Mouse (Mus musculus) layer of hippocampus, adult 9-11 months (tissue): ENCODE results near the gene Gm20695.
"Not testable (repeated sequence)": the region's sequence is repeated elsewhere in the genome, so short reads cannot be mapped to it uniquely, and the experiment has no call there.

Experiments used
- DNase-seq: peaks from one replicate; pipeline ENCODE4 v3.0.0; 2022

Gm20695 gene

DNA sequence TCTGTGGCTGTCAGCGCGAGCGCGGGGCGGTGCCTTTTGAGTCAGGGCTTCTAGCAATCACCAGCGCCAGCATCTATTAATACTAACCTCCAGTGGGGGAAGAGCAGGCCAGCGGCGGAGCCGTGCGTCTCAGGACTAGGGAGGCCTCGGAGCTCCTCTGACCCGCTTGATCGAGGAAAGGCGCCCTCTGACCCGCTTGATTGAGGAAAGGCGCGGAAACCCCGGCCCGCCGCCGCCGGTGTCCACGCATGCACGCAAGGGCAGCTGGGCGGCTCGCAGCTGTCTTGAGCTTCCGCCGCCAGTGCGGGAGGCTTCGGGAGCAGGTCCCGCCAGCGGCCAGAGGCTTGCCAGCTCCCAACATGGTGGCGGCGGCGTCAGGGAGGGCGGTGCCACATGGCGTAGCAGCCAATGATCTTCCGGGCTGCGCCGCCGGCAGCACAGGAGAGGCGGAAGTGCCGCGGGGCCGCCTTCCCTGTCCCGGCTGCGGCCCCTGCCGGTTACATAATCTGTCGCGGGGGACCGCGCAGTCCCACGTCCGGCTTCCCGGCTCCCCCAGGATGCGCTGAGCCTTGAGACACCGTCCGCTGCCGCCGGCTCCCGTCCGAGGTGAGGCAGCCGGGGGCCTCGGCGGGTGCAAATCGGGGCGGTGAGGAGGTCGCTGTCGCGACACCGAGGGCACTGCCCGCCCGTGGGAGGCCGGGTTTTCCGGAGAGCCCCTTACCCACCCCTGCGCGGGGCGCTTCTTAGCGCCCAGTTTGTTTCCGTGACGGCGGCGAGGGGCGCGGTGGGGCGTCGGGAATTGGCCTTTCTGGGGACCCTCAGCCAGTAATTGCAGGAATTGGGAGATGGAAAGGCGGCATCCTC lies at the start of gene Gm20695, which contains the start of gene Zfp597:
TSS of gene Gm20695 (plus strand) at position 448 of the 864 bp plus-strand sequence.
TSS of gene Zfp597 (minus strand) at position 361 of the 864 bp plus-strand sequence.
- DNase-seq: peak; percentile 95

GRCm38 (mm10) chr16:3835461-3835860 lies 49.0 kb upstream of the Gm20695 start:
- DNase-seq: no peak

GRCm38 (mm10) chr16:3839157-3839885 lies 45.1 kb upstream of the Gm20695 start:
- no peak for DNase-seq

DNA sequence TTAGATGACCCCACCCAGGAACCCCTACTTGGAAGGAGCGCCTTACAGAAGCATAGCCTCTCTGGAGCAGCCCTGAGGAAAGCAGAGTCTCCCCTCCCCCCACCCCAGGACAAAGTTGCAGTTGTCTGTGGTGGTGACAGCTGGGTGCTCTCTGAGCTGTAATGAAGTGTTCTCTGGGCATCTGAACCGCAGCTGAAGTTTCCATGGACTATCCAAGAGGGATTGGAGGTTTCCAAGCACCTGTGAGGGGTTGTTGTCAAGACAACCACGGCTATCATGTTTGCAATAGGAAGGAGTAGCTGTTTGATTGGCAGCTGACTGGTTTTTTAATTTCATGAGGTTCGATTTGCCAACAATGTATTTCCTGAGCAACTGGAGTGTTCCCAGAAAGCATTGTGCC lies 41.5 kb upstream of the Gm20695 start:
- DNase-seq: no peak

GRCm38 (mm10) chr16:3843796-3844195 lies 40.7 kb upstream of the Gm20695 start:
- DNase-seq: no peak

GRCm38 (mm10) chr16:3846711-3847518 lies 37.5 kb upstream of the Gm20695 start, which contains the start of gene Zfp174:
Zfp174 (plus strand) TSS chr16:3847268.
- DNase-seq: peak; percentile 98

DNA sequence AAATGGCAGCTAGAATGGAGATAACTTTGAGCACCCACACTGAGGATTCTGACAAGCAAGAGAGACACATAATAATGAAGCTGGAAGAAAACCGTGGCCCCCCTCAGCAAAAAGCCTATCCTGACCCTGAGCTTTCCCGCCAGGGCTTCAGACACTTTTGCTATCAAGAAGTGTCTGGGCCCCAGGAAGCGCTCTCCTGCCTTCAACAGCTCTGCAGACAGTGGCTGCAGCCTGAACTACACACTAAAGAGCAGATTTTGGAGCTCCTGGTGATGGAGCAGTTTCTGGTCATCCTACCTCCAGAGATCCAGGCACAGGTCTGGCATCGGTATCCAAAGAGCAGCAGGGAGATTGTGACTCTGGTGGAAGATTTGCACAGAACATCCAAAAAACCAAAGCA lies 36.6 kb upstream of the Gm20695 start:
- no peak for DNase-seq

DNA sequence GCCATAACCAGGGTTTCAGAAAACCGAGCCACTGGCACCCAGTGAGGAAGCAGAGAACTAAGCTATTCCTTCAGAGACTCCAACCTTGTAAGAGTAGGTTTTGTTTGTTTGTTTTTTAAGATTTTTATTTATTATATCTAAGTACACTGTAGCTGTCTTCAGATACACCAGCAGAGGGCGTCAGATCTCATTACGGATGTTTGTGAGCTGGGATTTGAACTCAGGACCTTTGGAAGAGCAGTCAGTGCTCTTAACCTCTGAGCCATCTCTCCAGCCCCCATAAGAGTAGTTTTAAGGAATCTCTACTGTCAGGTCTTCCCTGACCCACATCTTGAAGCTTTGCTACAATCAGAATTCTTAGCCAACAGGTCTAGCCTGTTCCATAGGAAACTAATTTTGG lies 36.0 kb upstream of the Gm20695 start:
- DNase-seq: no peak

DNA sequence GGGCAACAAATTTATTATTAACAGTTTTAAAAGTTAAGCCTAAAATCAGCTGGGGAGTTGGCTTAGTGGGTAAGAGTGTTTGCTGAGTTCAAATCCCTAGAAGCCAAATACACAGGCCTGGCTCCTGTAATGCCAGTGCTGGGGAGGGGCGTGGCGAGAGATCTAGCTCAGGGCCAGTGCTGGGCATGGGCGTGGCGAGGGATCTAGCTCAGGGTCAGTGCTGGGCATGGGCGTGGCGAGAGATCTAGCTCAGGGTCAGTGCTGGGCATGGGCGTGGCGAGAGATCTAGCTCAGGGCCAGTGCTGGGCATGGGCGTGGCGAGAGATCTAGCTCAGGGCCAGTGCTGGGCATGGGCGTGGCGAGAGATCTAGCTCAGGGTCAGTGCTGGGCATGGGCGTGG lies 33.1 kb upstream of the Gm20695 start:
- DNase-seq: not testable (repeated sequence)

GRCm38 (mm10) chr16:3852586-3852985 lies 31.9 kb upstream of the Gm20695 start:
- DNase-seq: no peak

GRCm38 (mm10) chr16:3854437-3855182 lies 29.8 kb upstream of the Gm20695 start:
- DNase-seq: no peak

DNA sequence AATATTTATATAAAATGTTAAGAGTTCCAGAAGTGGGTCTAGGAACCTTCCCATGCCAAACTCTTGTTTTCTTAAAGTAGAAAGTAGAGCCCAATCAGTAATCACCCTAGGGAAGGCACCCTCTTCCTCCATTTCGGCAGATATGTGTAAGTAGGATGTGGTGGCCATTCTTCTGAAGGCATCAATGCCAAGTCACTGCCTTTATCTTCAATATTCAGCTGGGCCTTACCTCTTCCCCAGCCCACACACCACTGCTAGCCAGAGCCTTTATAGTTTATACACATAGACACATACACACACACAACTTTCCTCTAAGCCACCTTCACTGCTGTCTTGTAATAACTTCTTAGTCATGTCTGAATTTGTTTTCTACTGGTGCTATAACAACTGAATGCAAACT lies 28.7 kb upstream of the Gm20695 start:
- DNase-seq: no peak

DNA sequence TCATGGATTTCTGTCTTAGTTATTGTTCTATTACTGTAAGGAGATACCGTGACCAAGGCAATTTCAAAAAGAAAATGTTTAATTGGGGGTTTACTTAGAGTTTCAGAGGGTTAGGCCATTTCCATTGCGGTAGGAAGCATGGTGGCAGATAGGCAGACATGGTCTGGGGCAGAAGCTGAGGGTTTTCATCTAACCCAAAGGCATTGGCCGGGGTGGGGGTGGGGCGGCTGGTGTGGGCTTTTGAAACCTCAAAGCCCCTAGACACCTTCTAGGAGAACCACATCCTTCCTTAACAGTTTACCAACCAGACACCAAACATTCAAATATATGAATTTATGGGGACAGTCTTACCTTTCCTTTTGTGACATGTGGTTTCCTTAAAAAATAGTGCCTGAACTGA lies 25.2 kb upstream of the Gm20695 start:
- no peak for DNase-seq

GRCm38 (mm10) chr16:3871815-3872214 lies 12.6 kb upstream of the Gm20695 start:
- no peak for DNase-seq

DNA sequence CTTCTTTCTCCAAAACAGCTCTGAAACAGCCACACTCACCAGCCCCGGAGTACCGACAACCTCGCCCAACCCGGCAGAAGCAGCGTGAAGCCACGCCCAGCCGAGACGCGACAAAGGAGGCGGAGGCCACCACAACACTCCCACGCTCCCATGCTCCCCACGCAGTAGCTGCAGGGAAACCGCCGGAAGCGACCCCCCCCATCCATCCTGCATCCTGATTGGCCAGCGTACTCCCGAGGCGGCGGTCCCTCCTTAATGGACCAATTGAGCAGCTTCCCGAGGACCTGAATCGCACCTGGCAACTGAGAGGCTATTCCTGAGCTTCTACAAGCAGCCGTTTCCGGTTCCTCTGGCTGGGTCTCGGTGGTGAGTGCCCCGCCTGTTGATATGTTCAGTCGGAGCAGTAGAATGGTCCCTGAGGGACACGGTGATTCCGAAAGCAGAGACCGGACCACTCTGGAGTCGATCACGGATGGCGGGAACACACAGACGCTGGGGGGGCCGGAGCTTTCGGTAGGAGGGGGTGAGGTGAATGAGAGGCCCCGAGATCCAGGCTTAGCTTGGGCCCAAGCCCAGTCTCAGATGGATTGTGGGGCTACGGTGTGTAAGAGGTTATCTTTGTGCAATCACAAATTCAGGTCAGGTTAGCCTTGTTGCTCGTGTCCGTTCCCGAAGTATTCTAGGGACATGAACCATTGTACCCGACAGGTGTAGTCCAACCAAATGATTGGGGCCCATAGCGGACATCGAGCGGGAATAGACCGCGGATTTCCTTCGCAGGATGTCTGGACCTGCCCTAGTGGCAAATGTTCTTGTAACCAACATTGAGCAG lies 12.0 kb upstream of the Gm20695 start, which contains the start of gene Naa60:
TSS of gene Naa60 (plus strand) at position 160 of the 832 bp plus-strand sequence.
- DNase-seq: peak; percentile 94

- DNase-seq: no peak
Observed at GRCm38 (mm10) chr16:3876346-3876745, 8.1 kb upstream of the Gm20695 start.

DNA sequence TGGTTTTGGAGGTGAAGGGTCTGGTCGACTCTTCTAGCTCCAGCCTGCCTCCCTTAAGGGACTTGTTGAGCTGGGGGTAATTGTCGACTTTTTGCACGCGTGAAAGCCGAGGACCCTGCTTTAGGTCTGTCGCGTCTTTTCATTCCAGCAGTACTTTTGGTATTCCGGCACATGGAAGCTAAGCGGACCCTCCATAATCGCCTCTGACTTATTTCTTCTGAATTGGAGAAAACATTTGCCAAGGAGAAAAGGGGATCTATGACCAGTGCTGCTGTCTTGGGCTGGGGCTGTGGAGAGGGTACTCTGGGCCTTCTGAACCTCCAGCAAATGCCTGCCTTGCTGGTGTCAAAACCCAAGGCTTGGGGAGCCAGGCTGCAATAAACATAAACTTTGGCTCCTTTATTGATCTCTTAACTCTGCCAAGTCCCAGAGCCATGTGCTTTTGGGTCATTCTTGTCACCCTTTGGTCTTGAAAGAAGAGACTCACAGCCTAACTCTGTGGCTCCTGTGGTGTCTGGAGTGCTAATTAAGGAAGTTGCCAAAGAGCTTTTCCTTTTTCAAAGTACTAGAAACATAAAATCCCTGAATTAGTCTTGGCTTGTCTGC lies 720 bp downstream of the Gm20695 start:
- DNase-seq: no peak

GRCm38 (mm10) chr16:3891621-3892295 lies 7.3 kb downstream of the Gm20695 start:
- peak; percentile 47 for DNase-seq

GRCm38 (mm10) chr16:3893739-3894138 lies 9.3 kb downstream of the Gm20695 start:
- DNase-seq: no peak

GRCm38 (mm10) chr16:3895173-3895792 lies 10.8 kb downstream of the Gm20695 start:
- DNase-seq: no peak
